Mouse (Mus musculus) heart, adult 2 months (tissue): ENCODE data around the gene Smox.

ENCODE experiments used
- CTCF ChIP-seq: fragments of 200-600 bp; IDR thresholded peaks from 2 replicates; pipeline ENCODE4 v1.8.1; 2022; ENCODE audit warnings: antibody characterized with exemption, mild to moderate bottlenecking, moderate library complexity
- EP300 ChIP-seq: fragments of 200-500 bp; IDR thresholded peaks from 2 replicates; pipeline ENCODE4 v1.6.1; 2011; ENCODE audit warnings: low read depth, low read length, control low read depth; ENCODE audit not compliant: insufficient read depth
- POLR2A ChIP-seq: fragments of 200-500 bp; IDR thresholded peaks from 2 replicates; pipeline ENCODE4 v1.6.1; 2011; ENCODE audit warnings: mild to moderate bottlenecking, low read depth, low read length, control low read depth; ENCODE audit not compliant: insufficient read depth

GRCm38 (mm10) chr2:131481733-131482132 lies 9.6 kb upstream of the Smox start:
- TF ChIP-seq CTCF = no peak
- no peak for TF ChIP-seq POLR2A
- TF ChIP-seq EP300 = no peak
